Mouse (Mus musculus): ENCODE measurements around the gene Fam83e. TPM values are rescaled to one million over a fixed set of nuclear protein-coding genes. Genes with fewer than 3 reads are reported as not detected.

Fam83e gene
- polyA plus RNA-seq, 1 experiment from 2014 or later, result 0.80 TPM

DNA sequence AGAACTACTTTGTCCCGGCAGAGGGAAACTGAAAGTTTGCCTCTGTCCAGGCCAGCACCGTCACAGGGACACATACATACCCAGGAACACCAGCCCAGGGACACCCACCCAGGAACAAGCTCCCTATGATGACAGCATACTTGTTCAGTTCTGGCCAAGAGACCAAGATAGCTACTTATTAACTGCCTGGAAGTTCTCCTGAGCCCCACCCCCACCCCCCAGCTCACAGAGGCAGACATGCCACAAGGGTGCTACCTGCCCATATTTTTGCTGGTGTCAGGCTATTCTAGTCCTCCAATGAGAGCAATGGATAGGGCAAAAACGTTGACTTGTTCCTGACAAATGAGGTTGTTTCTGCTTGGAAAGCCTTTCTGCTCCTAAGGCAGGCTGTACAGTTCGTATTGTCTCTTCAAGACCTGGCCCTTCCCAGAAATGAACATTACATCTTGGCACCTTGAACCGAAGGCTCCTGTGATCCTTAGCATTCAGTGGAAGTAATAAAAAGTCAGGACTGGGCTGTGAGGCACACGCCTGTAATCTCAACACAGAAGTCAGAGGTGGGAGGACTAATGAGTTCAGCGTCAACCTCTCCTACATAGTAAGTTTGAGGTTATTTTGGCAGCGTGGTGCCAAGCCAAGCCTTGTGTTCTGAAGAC is 49.5 kb downstream of the Fam83e start:
- no peak overlapping the region for H3K4me3 ChIP-seq (ENCODE audit: low read depth, low read length)
- H3K4me2 ChIP-seq (replicated peaks; ENCODE audit: low read depth, low read length), result no peak overlapping the region
- H3K27ac ChIP-seq (ENCODE audit: low read depth, low read length), result no peak overlapping the region
- H3K9ac ChIP-seq (ENCODE audit: low read depth, low read length), result no peak overlapping the region
- no peaks in the 10 kb centered on the region for H3K36me3 ChIP-seq (ENCODE audit: control insufficient read depth, insufficient read depth, low read length)
- 72% methylated on average over 8 of the region's 8 CpGs for WGBS
- H3K9me3 ChIP-seq (ENCODE audit: control insufficient read depth, low read length), result no peaks in the 10 kb centered on the region
- DNase-seq (ENCODE audit: low spot score) (no peak), ATAC-seq (ENCODE audit: low FRiP score) (no peak)
- H3K27me3 ChIP-seq (ENCODE audit: control insufficient read depth, insufficient read depth, low read length), result no peaks in the 10 kb centered on the region
- H3K4me1 ChIP-seq (replicated peaks; ENCODE audit: control insufficient read depth, insufficient read depth, low read length), result no peaks in the 10 kb centered on the region

DNA sequence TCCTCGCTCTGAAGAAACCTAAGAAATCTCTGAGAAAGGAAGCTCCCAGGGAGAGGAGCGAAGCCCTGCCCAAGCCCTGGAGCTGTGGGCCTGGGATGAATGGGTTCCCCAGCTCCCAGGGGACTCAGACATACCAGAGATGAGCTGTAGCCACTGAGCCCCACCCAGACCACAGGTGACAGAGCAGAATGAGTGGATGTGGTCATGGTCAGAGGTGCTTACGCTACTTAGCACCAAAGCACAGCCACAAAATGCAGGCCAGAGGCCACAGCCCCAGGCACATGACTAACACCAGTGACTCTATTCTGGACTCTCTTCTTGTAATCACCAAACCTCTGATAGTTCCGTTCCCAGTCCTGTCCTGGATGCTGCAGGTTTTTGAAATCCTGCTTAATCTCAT is 50.1 kb downstream of the Fam83e start:
- WGBS, result 73% methylated on average over 4 of the region's 4 CpGs
- no peak overlapping the region for H3K27ac ChIP-seq (ENCODE audit: low read depth, low read length)
- no peak for ATAC-seq (ENCODE audit: low FRiP score)

DNA sequence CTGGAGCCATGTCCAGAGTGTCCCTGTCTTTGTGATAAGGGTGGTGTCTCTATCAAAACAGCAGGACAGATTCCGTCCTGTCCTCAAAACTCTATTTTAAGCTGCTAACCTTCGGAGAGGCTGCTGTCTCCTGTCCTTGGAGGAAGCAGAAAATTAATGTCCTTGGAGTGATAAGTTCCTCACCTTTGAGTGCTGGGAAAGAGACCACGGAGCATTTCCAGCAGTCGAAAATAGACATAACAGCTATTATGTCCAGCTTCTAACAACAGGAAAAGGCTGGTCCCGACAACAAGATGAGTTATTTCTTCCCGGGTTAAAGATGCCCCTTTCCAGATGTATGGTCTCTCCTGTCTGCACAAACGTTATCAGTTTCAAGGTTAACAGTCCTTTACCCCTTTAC is 54.2 kb downstream of the Fam83e start:
- Histone ChIP-seq H3K9me3 (ENCODE audit: control insufficient read depth, low read length) (no peaks in the 10 kb centered on the region), H3K27me3 (ENCODE audit: control insufficient read depth, insufficient read depth, low read length) (0 out of 2 replicates have a peak, but pooled peaks cover 2% of the 10 kb centered on the region), H3K4me2 (replicated peaks; ENCODE audit: low read depth, low read length) (no peak overlapping the region), H3K36me3 (ENCODE audit: control insufficient read depth, insufficient read depth, low read length) (no peaks in the 10 kb centered on the region), H3K9ac (ENCODE audit: low read depth, low read length) (no peak overlapping the region), H3K4me1 (replicated peaks; ENCODE audit: control insufficient read depth, insufficient read depth, low read length) (no peaks in the 10 kb centered on the region), H3K27ac (ENCODE audit: low read depth, low read length) (no peak overlapping the region), H3K4me3 (ENCODE audit: low read depth, low read length) (no peak overlapping the region)
- 82% methylated on average over 7 of the region's 7 CpGs for WGBS
- no peak for DNase-seq (ENCODE audit: low spot score)
- no peak for ATAC-seq (ENCODE audit: low FRiP score)

More for the DNA sequence above, 50.1 kb downstream of the Fam83e start:
- DNase-seq (ENCODE audit: low spot score), result no peak
- Histone ChIP-seq H3K9ac (ENCODE audit: low read depth, low read length) (no peak overlapping the region), H3K36me3 (ENCODE audit: control insufficient read depth, insufficient read depth, low read length) (no peaks in the 10 kb centered on the region), H3K4me3 (ENCODE audit: low read depth, low read length) (no peak overlapping the region), H3K4me2 (replicated peaks; ENCODE audit: low read depth, low read length) (no peak overlapping the region), H3K9me3 (ENCODE audit: control insufficient read depth, low read length) (no peaks in the 10 kb centered on the region), H3K27me3 (ENCODE audit: control insufficient read depth, insufficient read depth, low read length) (no peaks in the 10 kb centered on the region), H3K4me1 (replicated peaks; ENCODE audit: control insufficient read depth, insufficient read depth, low read length) (no peaks in the 10 kb centered on the region)

Other genes with a start within 250 kb of the Fam83e start
- 0.40 and 0.54 TPM in 2 replicates for gene Tulp2, start 239.3 kb upstream of the Fam83e start, polyA plus RNA-seq (2014; fragmentation: Nextera tagmentation; extraction: Ambion mirVana)
- not detected in 2 replicates for gene Gm45808, start 234.4 kb upstream of the Fam83e start, polyA plus RNA-seq (2014; fragmentation: Nextera tagmentation; extraction: Ambion mirVana)
- gene Dhdh, start 232.4 kb upstream of the Fam83e start, polyA plus RNA-seq (2014; fragmentation: Nextera tagmentation; extraction: Ambion mirVana), result 2.9 and 4.1 TPM in 2 replicates
- gene Nucb1, start 210.8 kb upstream of the Fam83e start, polyA plus RNA-seq (2014; fragmentation: Nextera tagmentation; extraction: Ambion mirVana), result 88.6 and 92.7 TPM in 2 replicates
- gene Ppp1r15a, start 194.9 kb upstream of the Fam83e start, polyA plus RNA-seq (2014; fragmentation: Nextera tagmentation; extraction: Ambion mirVana), result 15.1 and 15.7 TPM in 2 replicates
- 2.1 and 2.3 TPM in 2 replicates for gene Plekha4, start 194.9 kb upstream of the Fam83e start, polyA plus RNA-seq (2014; fragmentation: Nextera tagmentation; extraction: Ambion mirVana)
- 0.45 and 0.46 TPM in 2 replicates for gene Hsd17b14, start 166.3 kb upstream of the Fam83e start, polyA plus RNA-seq (2014; fragmentation: Nextera tagmentation; extraction: Ambion mirVana)
- gene Bcat2, start 151.1 kb upstream of the Fam83e start, polyA plus RNA-seq (2014; fragmentation: Nextera tagmentation; extraction: Ambion mirVana), result 26.6 and 31.4 TPM in 2 replicates
- not detected in 2 replicates for gene Fgf21, start 105.7 kb upstream of the Fam83e start, polyA plus RNA-seq (2014; fragmentation: Nextera tagmentation; extraction: Ambion mirVana)
- gene Fut1, start 103.9 kb upstream of the Fam83e start, polyA plus RNA-seq (2014; fragmentation: Nextera tagmentation; extraction: Ambion mirVana), result not detected in 2 replicates
- 0.12 and 0.18 TPM in 2 replicates for gene Izumo1, start 99.4 kb upstream of the Fam83e start, polyA plus RNA-seq (2014; fragmentation: Nextera tagmentation; extraction: Ambion mirVana)
- 4.9 and 5.1 TPM in 2 replicates for gene Rasip1, start 93.7 kb upstream of the Fam83e start, polyA plus RNA-seq (2014; fragmentation: Nextera tagmentation; extraction: Ambion mirVana)
- gene Mamstr, start 81.2 kb upstream of the Fam83e start, polyA plus RNA-seq (2014; fragmentation: Nextera tagmentation; extraction: Ambion mirVana), result 1.7 and 2.1 TPM in 2 replicates
- gene Fut2, start 54.8 kb upstream of the Fam83e start, polyA plus RNA-seq (2014; fragmentation: Nextera tagmentation; extraction: Ambion mirVana), result 0.06 and 0.27 TPM in 2 replicates
- gene Ntn5, start 37.2 kb upstream of the Fam83e start, polyA plus RNA-seq (2014; fragmentation: Nextera tagmentation; extraction: Ambion mirVana), result 0.21 and 0.22 TPM in 2 replicates
- 0.29 and 0.75 TPM in 2 replicates for gene Sec1, start 26.8 kb upstream of the Fam83e start, polyA plus RNA-seq (2014; fragmentation: Nextera tagmentation; extraction: Ambion mirVana)
- 8.8 and 9.9 TPM in 2 replicates for gene Car11, start 21.4 kb upstream of the Fam83e start, polyA plus RNA-seq (2014; fragmentation: Nextera tagmentation; extraction: Ambion mirVana)
- 2.2 and 2.8 TPM in 2 replicates for gene Dbp, start 16.1 kb upstream of the Fam83e start, polyA plus RNA-seq (2014; fragmentation: Nextera tagmentation; extraction: Ambion mirVana)
- gene Rpl18, start 5.8 kb upstream of the Fam83e start, polyA plus RNA-seq (2014; fragmentation: Nextera tagmentation; extraction: Ambion mirVana), result 904 and 927 TPM in 2 replicates
- 13.6 and 17.6 TPM in 2 replicates for gene Sphk2, start 3.2 kb upstream of the Fam83e start, polyA plus RNA-seq (2014; fragmentation: Nextera tagmentation; extraction: Ambion mirVana)
- gene Spaca4, start 4.6 kb downstream of the Fam83e start, polyA plus RNA-seq (2014; fragmentation: Nextera tagmentation; extraction: Ambion mirVana), result not detected in 2 replicates
- 6.3 and 9.1 TPM in 2 replicates for gene Lmtk3, start 62.5 kb downstream of the Fam83e start, polyA plus RNA-seq (2014; fragmentation: Nextera tagmentation; extraction: Ambion mirVana)
- 1.4 and 1.9 TPM in 2 replicates for gene Sult2b1, start 63.5 kb downstream of the Fam83e start, polyA plus RNA-seq (2014; fragmentation: Nextera tagmentation; extraction: Ambion mirVana)
- 211 and 248 TPM in 2 replicates for gene Cyth2, start 93.4 kb downstream of the Fam83e start, polyA plus RNA-seq (2014; fragmentation: Nextera tagmentation; extraction: Ambion mirVana)
- 0.48 and 0.57 TPM in 2 replicates for gene Kcnj14, start 103.6 kb downstream of the Fam83e start, polyA plus RNA-seq (2014; fragmentation: Nextera tagmentation; extraction: Ambion mirVana)
- gene Grwd1, start 109.7 kb downstream of the Fam83e start, polyA plus RNA-seq (2014; fragmentation: Nextera tagmentation; extraction: Ambion mirVana), result 56.7 and 66.0 TPM in 2 replicates
- gene Kdelr1, start 151.6 kb downstream of the Fam83e start, polyA plus RNA-seq (2014; fragmentation: Nextera tagmentation; extraction: Ambion mirVana), result 75.9 and 99.4 TPM in 2 replicates
- gene Grin2d, start 157.2 kb downstream of the Fam83e start, polyA plus RNA-seq (2014; fragmentation: Nextera tagmentation; extraction: Ambion mirVana), result 0.39 and 0.42 TPM in 2 replicates
- 0.63 and 0.99 TPM in 2 replicates for gene Syngr4, start 175.5 kb downstream of the Fam83e start, polyA plus RNA-seq (2014; fragmentation: Nextera tagmentation; extraction: Ambion mirVana)
- 3.1 and 4.6 TPM in 2 replicates for gene Tmem143, start 175.7 kb downstream of the Fam83e start, polyA plus RNA-seq (2014; fragmentation: Nextera tagmentation; extraction: Ambion mirVana)
- gene Emp3, start 200.2 kb downstream of the Fam83e start, polyA plus RNA-seq (2014; fragmentation: Nextera tagmentation; extraction: Ambion mirVana), result 28.3 and 40.5 TPM in 2 replicates
- 3.3 and 5.3 TPM in 2 replicates for gene Ccdc114, start 202.9 kb downstream of the Fam83e start, polyA plus RNA-seq (2014; fragmentation: Nextera tagmentation; extraction: Ambion mirVana)

Measured in hindbrain, embryonic 11.5 days (tissue).